Mouse (Mus musculus): Measurements from ENCODE around the gene Cilp. TPM values are rescaled to one million over a fixed set of nuclear protein-coding genes. Genes with fewer than 3 reads are reported as not detected.

Gene Cilp
- polyA plus RNA-seq, 1 experiment from 2014 or later = 0.41 TPM

DNA sequence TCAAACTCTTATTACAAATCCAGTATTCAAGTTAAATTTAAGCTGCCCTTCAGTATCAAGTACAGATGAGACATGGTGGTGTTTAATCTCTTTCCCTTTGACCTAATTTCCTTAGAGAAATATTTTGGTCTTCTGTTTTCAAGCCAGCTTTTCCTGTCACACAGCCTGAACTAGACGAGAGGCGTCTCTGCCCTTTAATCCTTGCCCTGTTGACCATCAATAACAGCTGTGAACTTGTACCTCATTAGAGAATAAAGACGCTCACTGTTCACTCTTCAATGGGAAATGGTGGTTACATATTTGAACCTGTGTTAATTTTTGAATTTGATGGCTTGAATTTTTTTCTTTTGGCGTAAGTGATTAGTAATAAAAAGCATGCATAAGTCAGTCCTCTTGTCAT lies 39.3 kb downstream of the Cilp start:
- Histone ChIP-seq H3K27me3 (no peaks in the 10 kb centered on the region), H3K9ac (no peak overlapping the region), H3K27ac (no peak overlapping the region), H3K36me3 (peaks cover 68% of the 10 kb centered on the region), H3K4me3 (no peak overlapping the region), H3K9me3 (replicated peaks) (no peaks in the 10 kb centered on the region), H3K4me1 (no peaks in the 10 kb centered on the region), H3K4me2 (replicated peaks) (no peak overlapping the region)
- 84% methylated on average over 4 of the region's 4 CpGs for WGBS
- ATAC-seq (ENCODE audit: low FRiP score) = no peak

- Histone ChIP-seq H3K27ac (no peak overlapping the region), H3K4me3 (no peak overlapping the region), H3K9ac (no peak overlapping the region), H3K9me3 (replicated peaks) (no peaks in the 10 kb centered on the region), H3K36me3 (peaks cover 66% of the 10 kb centered on the region), H3K4me1 (no peaks in the 10 kb centered on the region), H3K4me2 (replicated peaks) (no peak overlapping the region), H3K27me3 (no peaks in the 10 kb centered on the region)
- WGBS = 93% methylated on average over 2 of the region's 2 CpGs
- ATAC-seq (ENCODE audit: low FRiP score) = no peak
Measured at GRCm38 (mm10) chr9:65306672-65307071, 41.7 kb downstream of the Cilp start.

DNA sequence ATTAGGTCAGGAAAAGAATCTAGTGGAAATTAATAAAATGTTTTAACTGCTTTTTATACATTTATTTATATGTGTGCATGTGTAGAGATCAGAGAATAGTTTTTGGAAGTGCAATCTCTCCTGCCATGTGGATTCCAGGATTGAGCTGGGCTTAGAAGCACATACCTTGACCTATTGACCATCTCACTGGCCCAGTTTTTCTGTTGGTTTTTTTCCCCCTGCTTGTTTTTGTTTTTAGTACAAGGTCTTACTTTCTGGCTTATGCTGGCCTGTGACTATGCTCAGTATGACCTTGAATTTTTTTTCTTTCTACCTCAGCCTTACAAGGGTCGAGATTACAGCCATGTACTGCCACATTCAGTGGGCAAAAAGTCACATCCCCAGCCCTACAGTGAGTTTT lies 43.0 kb downstream of the Cilp start:
- Histone ChIP-seq H3K4me2 (replicated peaks) (no peak overlapping the region), H3K9ac (no peak overlapping the region), H3K27me3 (no peaks in the 10 kb centered on the region), H3K4me3 (no peak overlapping the region), H3K27ac (no peak overlapping the region), H3K36me3 (peaks cover 67% of the 10 kb centered on the region), H3K4me1 (no peaks in the 10 kb centered on the region), H3K9me3 (replicated peaks) (no peaks in the 10 kb centered on the region)
- no peak for ATAC-seq (ENCODE audit: low FRiP score)
- WGBS = 82% methylated on average over 1 of the region's 1 CpGs

GRCm38 (mm10) chr9:65312669-65313357 lies 47.8 kb downstream of the Cilp start:
- no peaks in the 10 kb centered on the region for H3K9me3 ChIP-seq (replicated peaks)
- ATAC-seq (ENCODE audit: low FRiP score) = no peak; the same call in 1 of the 2 replicates
- H3K9ac ChIP-seq = no peak overlapping the region
- no peak overlapping the region for H3K27ac ChIP-seq
- peaks cover 46% of the 10 kb centered on the region for H3K36me3 ChIP-seq
- H3K4me3 ChIP-seq = no peak overlapping the region
- 97% methylated on average over 4 of the region's 4 CpGs for WGBS
- no peaks in the 10 kb centered on the region for H3K27me3 ChIP-seq
- H3K4me1 ChIP-seq = no peaks in the 10 kb centered on the region
- H3K4me2 ChIP-seq (replicated peaks) = no peak overlapping the region

- ATAC-seq (ENCODE audit: low FRiP score) = no peak
- Histone ChIP-seq H3K9ac (no peak overlapping the region), H3K36me3 (peaks cover 47% of the 10 kb centered on the region), H3K27ac (no peak overlapping the region), H3K4me3 (no peak overlapping the region), H3K27me3 (no peaks in the 10 kb centered on the region), H3K4me2 (replicated peaks) (no peak overlapping the region), H3K4me1 (no peaks in the 10 kb centered on the region), H3K9me3 (replicated peaks) (no peaks in the 10 kb centered on the region)
- 97% methylated on average over 1 of the region's 1 CpGs for WGBS
Measured at GRCm38 (mm10) chr9:65313846-65314245, 48.9 kb downstream of the Cilp start.

DNA sequence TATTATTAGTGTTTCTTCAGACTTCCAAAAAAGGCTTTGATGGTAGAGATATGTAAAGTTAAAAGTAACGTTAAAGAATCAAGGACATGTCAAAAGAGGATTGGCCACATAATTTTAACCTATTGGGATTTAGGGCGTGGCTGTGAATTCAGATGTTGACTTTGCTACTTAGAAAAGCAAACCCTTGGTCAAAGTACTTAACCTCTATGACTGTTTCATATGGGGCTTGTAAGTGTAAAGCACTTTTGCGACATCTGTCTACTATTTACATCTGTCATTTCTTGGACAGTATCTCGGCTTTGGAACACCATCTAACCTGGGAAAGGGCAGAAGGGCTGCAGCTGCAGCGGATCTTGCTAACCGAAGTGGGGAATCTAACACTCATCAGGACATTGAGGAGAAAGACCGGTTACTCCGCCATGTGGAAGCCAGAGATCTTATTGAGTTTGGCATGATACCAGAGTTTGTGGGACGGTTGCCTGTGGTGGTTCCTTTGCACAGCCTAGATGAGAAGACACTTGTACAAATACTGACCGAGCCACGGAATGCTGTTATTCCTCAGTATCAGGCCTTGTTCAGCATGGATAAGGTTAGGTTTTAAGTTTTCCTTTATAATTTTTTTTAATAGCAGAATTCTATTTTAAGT lies 57.4 kb downstream of the Cilp start:
- 92% methylated on average over 11 of the region's 11 CpGs for WGBS
- Histone ChIP-seq H3K4me2 (replicated peaks) (no peak overlapping the region), H3K9me3 (replicated peaks) (no peaks in the 10 kb centered on the region), H3K4me3 (no peak overlapping the region), H3K27me3 (no peaks in the 10 kb centered on the region), H3K36me3 (peaks cover 71% of the 10 kb centered on the region), H3K27ac (no peak overlapping the region), H3K4me1 (no peaks in the 10 kb centered on the region), H3K9ac (no peak overlapping the region)
- ATAC-seq (ENCODE audit: low FRiP score) = no peak

- H3K27ac ChIP-seq = no peak overlapping the region
- no peak overlapping the region for H3K4me3 ChIP-seq
- no peaks in the 10 kb centered on the region for H3K27me3 ChIP-seq
- H3K36me3 ChIP-seq = peaks cover 76% of the 10 kb centered on the region
- no peaks in the 10 kb centered on the region for H3K9me3 ChIP-seq (replicated peaks)
- H3K4me1 ChIP-seq = no peaks in the 10 kb centered on the region
- ATAC-seq (ENCODE audit: low FRiP score) = no peak
- no peak overlapping the region for H3K9ac ChIP-seq
- no peak overlapping the region for H3K4me2 ChIP-seq (replicated peaks)
Measured at GRCm38 (mm10) chr9:65325971-65326370, 61.0 kb downstream of the Cilp start.

DNA sequence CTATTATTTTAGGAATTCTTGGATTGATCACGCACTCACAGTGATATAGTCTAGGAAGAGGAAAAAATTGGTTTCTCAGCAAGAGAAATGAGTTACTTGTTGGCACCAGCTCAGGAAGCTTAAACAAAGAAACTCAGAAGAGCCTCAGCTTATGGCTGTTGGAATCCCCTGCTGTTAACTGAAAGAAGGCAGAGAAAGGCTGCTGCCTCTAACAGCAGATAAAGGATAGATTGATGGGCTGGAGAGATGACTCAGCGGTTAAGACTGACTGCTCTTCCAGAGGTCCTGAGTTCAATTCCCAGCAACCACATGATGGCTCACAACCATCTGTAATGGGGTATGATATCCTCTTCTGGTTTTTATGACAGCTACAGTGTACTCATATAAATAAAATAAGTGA lies 62.4 kb downstream of the Cilp start:
- no peak for ATAC-seq (ENCODE audit: low FRiP score)
- 96% methylated on average over 2 of the region's 2 CpGs for WGBS
- H3K9ac ChIP-seq = no peak overlapping the region
- H3K27ac ChIP-seq = no peak overlapping the region
- peaks cover 66% of the 10 kb centered on the region for H3K36me3 ChIP-seq
- H3K4me3 ChIP-seq = no peak overlapping the region
- no peaks in the 10 kb centered on the region for H3K4me1 ChIP-seq
- H3K4me2 ChIP-seq (replicated peaks) = no peak overlapping the region
- H3K27me3 ChIP-seq = no peaks in the 10 kb centered on the region
- H3K9me3 ChIP-seq (replicated peaks) = no peaks in the 10 kb centered on the region

Other genes starting within 250 kb of the Cilp start
- 152 TPM in 2 replicates for gene Hacd3, start 243.5 kb upstream of the Cilp start, polyA plus RNA-seq (2016; fragmentation: Nextera tagmentation; extraction: Ambion mirVana)
- gene Dpp8, start 232.8 kb upstream of the Cilp start, polyA plus RNA-seq (2016; fragmentation: Nextera tagmentation; extraction: Ambion mirVana) = 56.8 and 59.2 TPM in 2 replicates
- gene Igdcc4, start 163.7 kb upstream of the Cilp start, polyA plus RNA-seq (2016; fragmentation: Nextera tagmentation; extraction: Ambion mirVana) = 14.5 and 17.0 TPM in 2 replicates
- 30.9 and 34.4 TPM in 2 replicates for gene Igdcc3, start 124.0 kb upstream of the Cilp start, polyA plus RNA-seq (2016; fragmentation: Nextera tagmentation; extraction: Ambion mirVana)
- gene Parp16, start 69.8 kb upstream of the Cilp start, polyA plus RNA-seq (2016; fragmentation: Nextera tagmentation; extraction: Ambion mirVana) = 5.8 and 6.4 TPM in 2 replicates
- 47.4 and 54.7 TPM in 2 replicates for gene Clpx, start 29.1 kb downstream of the Cilp start, polyA plus RNA-seq (2016; fragmentation: Nextera tagmentation; extraction: Ambion mirVana)
- 13.3 and 14.0 TPM in 2 replicates for gene Pdcd7, start 80.9 kb downstream of the Cilp start, polyA plus RNA-seq (2016; fragmentation: Nextera tagmentation; extraction: Ambion mirVana)
- gene Ubap1l, start 95.9 kb downstream of the Cilp start, polyA plus RNA-seq (2016; fragmentation: Nextera tagmentation; extraction: Ambion mirVana) = 0.72 and 1.1 TPM in 2 replicates
- 0.74 and 1.0 TPM in 2 replicates for gene Kbtbd13, start 126.5 kb downstream of the Cilp start, polyA plus RNA-seq (2016; fragmentation: Nextera tagmentation; extraction: Ambion mirVana)
- gene Rasl12, start 133.3 kb downstream of the Cilp start, polyA plus RNA-seq (2016; fragmentation: Nextera tagmentation; extraction: Ambion mirVana) = 7.8 and 8.4 TPM in 2 replicates
- not detected in 2 replicates for gene Slc51b, start 157.8 kb downstream of the Cilp start, polyA plus RNA-seq (2016; fragmentation: Nextera tagmentation; extraction: Ambion mirVana)
- 22.8 and 28.4 TPM in 2 replicates for gene Mtfmt, start 170.6 kb downstream of the Cilp start, polyA plus RNA-seq (2016; fragmentation: Nextera tagmentation; extraction: Ambion mirVana)
- 121 and 136 TPM in 2 replicates for gene Spg21, start 195.8 kb downstream of the Cilp start, polyA plus RNA-seq (2016; fragmentation: Nextera tagmentation; extraction: Ambion mirVana)